Mouse (Mus musculus) G1E (cell line): ENCODE data around the gene Brf1. TPM values are rescaled to one million over a fixed set of nuclear protein-coding genes. Genes with fewer than 3 reads are reported as not detected.

Experiments
- ATAC-seq: 2 replicates; pipeline ENCODE4 v1.8.0; 2016; ENCODE audit warnings: mild to moderate bottlenecking; ENCODE audit not compliant: insufficient number of reproducible peaks, poor library complexity, low FRiP score, severe bottlenecking; ENCODE audit errors: extremely low read depth
- DNase-seq: peaks from one replicate; pipeline ENCODE4 v3.0.0; 2012; ENCODE audit warnings: low spot score
- H3K27me3 ChIP-seq: 2 replicates; pipeline ENCODE4 v1.6.1; 2012; ENCODE audit warnings: mild to moderate bottlenecking, low read length, inconsistent platforms; ENCODE audit not compliant: insufficient read depth
- H3K36me3 ChIP-seq: replicated peaks from 2 replicates; pipeline ENCODE3; 2012; ENCODE audit warnings: mild to moderate bottlenecking, inconsistent platforms
- H3K4me1 ChIP-seq: 2 replicates; pipeline ENCODE4 v1.6.1; 2012; ENCODE audit warnings: low read depth, low read length, inconsistent platforms, mixed read lengths; ENCODE audit not compliant: insufficient read depth
- H3K4me3 ChIP-seq: 2 replicates; pipeline ENCODE4 v1.5.1; 2012; ENCODE audit warnings: low read depth, mild to moderate bottlenecking, inconsistent platforms, low read length, moderate library complexity, mixed read lengths
- H3K9me3 ChIP-seq: replicated peaks from 2 replicates; pipeline ENCODE4 v1.6.1; 2012; ENCODE audit warnings: inconsistent platforms
- CTCF ChIP-seq: IDR thresholded peaks from 2 replicates; pipeline ENCODE4 v1.5.1; 2012; ENCODE audit warnings: low read depth, low read length, inconsistent platforms, mixed read lengths
- GATA1 ChIP-seq: IDR thresholded peaks from 2 replicates; pipeline ENCODE4 v1.6.1; 2012; ENCODE audit warnings: borderline replicate concordance, low read length, inconsistent platforms, mixed read lengths
- GATA2 ChIP-seq: IDR thresholded peaks from 2 replicates; pipeline ENCODE4 v1.6.1; 2012; ENCODE audit warnings: low read depth, low read length, inconsistent platforms, borderline replicate concordance
- POLR2AphosphoS5 ChIP-seq: IDR thresholded peaks from 2 replicates; pipeline ENCODE4 v1.6.1; 2012; ENCODE audit warnings: low read depth, low read length, inconsistent platforms; ENCODE audit not compliant: insufficient replicate concordance
- TAL1 ChIP-seq: conservative IDR thresholded peaks from 2 replicates; pipeline ENCODE4 v1.6.1; 2012; ENCODE audit warnings: low read depth, low read length, inconsistent platforms, mixed read lengths
- polyA plus RNA-seq: library from polyadenylated mRNA; stranded (reverse); fragments of >175 nt; gene quantifications from 2 replicates; pipeline ENCODE4 v1.2.3, GENCODE M21; 2012
- total RNA-seq, 2 experiments: library from RNA; stranded (forward) in 1 of 2; stranded (reverse) in 1 of 2; fragments of 200-1000 nt in 1 of 2; fragments of >200 nt in 1 of 2; fragmentation: Nextera tagmentation in 1 of 2; gene quantifications; 2 replicates each; pipeline ENCODE4 v1.2.3; 2014 to 2017

Gene Brf1
- total and polyA plus RNA-seq, 3 experiments, result 46.8 to 95.9 (median 77.1) TPM

- no peaks in the 10 kb centered on the region for H3K36me3 ChIP-seq
- H3K9me3 ChIP-seq, result no peaks in the 10 kb centered on the region
- H3K4me1 ChIP-seq, result no peaks in the 10 kb centered on the region; the same call in 1 of the 2 replicates
- H3K4me3 ChIP-seq, result no peak overlapping the region
- H3K27me3 ChIP-seq, result peaks cover 12% of the 10 kb centered on the region; the same call in 1 of the 2 replicates
- no peak for DNase-seq
- TF ChIP-seq GATA2, result 0 out of 2 replicates have a peak, but pooled peaks have one; percentile 18
- TF ChIP-seq POLR2AphosphoS5, result no peak
- no peak for ATAC-seq
Observed at GRCm38 (mm10) chr12:112916698-112917400, 83.7 kb downstream of the Brf1 start.

GRCm38 (mm10) chr12:112915587-112915986 lies 84.9 kb downstream of the Brf1 start:
- ATAC-seq (no peak), DNase-seq (no peak)
- no peaks in the 10 kb centered on the region for H3K9me3 ChIP-seq
- H3K36me3 ChIP-seq, result no peaks in the 10 kb centered on the region
- TF ChIP-seq POLR2AphosphoS5 (no peak), GATA2 (no peak), GATA1 (no peak), CTCF (no peak), TAL1 (no peak)
- no peak overlapping the region for H3K4me3 ChIP-seq
- peaks cover 12% of the 10 kb centered on the region; the same call in 1 of the 2 replicates for H3K27me3 ChIP-seq
- H3K4me1 ChIP-seq, result no peaks in the 10 kb centered on the region; the same call in 1 of the 2 replicates

GRCm38 (mm10) chr12:112914527-112914926 lies 86.0 kb downstream of the Brf1 start:
- no peak for ATAC-seq

GRCm38 (mm10) chr12:112912951-112913745 lies 87.4 kb downstream of the Brf1 start:
- no peak overlapping the region for H3K4me3 ChIP-seq
- H3K27me3 ChIP-seq, result peaks cover 7% of the 10 kb centered on the region; the same call in 1 of the 2 replicates
- no peaks in the 10 kb centered on the region for H3K36me3 ChIP-seq
- no peaks in the 10 kb centered on the region; the same call in 1 of the 2 replicates for H3K4me1 ChIP-seq
- DNase-seq, result no peak
- no peaks in the 10 kb centered on the region for H3K9me3 ChIP-seq
- no peak for ATAC-seq
- TF ChIP-seq TAL1, result no peak
- TF ChIP-seq POLR2AphosphoS5, result no peak
- no peak for TF ChIP-seq GATA1
- no peak for TF ChIP-seq GATA2
- TF ChIP-seq CTCF, result no peak

More at GRCm38 (mm10) chr12:112914527-112914926, 86.0 kb downstream of the Brf1 start:
- Histone ChIP-seq H3K36me3 (no peaks in the 10 kb centered on the region), H3K9me3 (no peaks in the 10 kb centered on the region), H3K4me3 (no peak overlapping the region), H3K4me1 (no peaks in the 10 kb centered on the region; the same call in 1 of the 2 replicates), H3K27me3 (peaks cover 12% of the 10 kb centered on the region; the same call in 1 of the 2 replicates)
- no peak for TF ChIP-seq GATA1
- TF ChIP-seq TAL1, result no peak
- TF ChIP-seq CTCF, result no peak
- no peak for TF ChIP-seq POLR2AphosphoS5
- TF ChIP-seq GATA2, result no peak
- no peak for DNase-seq

GRCm38 (mm10) chr12:112911701-112912100 lies 88.8 kb downstream of the Brf1 start:
- H3K36me3 ChIP-seq, result no peaks in the 10 kb centered on the region
- H3K4me3 ChIP-seq, result no peak overlapping the region
- DNase-seq (no peak), ATAC-seq (no peak)
- H3K9me3 ChIP-seq, result no peaks in the 10 kb centered on the region
- TF ChIP-seq GATA2 (no peak), GATA1 (no peak), POLR2AphosphoS5 (no peak), CTCF (no peak), TAL1 (no peak)
- H3K27me3 ChIP-seq, result peaks cover 7% of the 10 kb centered on the region; the same call in 1 of the 2 replicates
- no peaks in the 10 kb centered on the region; the same call in 1 of the 2 replicates for H3K4me1 ChIP-seq

Other genes starting within 250 kb of the Brf1 start
- 3.4 TPM in 1 of 2 replicates, not detected in the other for gene Pld4, start 240.0 kb downstream of the Brf1 start, total RNA-seq (2014; fragmentation: Nextera tagmentation)
- gene Pld4, start 240.0 kb downstream of the Brf1 start, total RNA-seq (2017), result 0.58 and 1.0 TPM in 2 replicates
- 0.54 and 0.89 TPM in 2 replicates for gene Pld4, start 240.0 kb downstream of the Brf1 start, polyA plus RNA-seq
- not detected in 2 replicates for gene Ahnak2, start 198.0 kb downstream of the Brf1 start, total RNA-seq (2014; fragmentation: Nextera tagmentation)
- 0.17 and 0.22 TPM in 2 replicates for gene Ahnak2, start 198.0 kb downstream of the Brf1 start, total RNA-seq (2017)
- 0.02 TPM in 2 replicates for gene Ahnak2, start 198.0 kb downstream of the Brf1 start, polyA plus RNA-seq
- gene Clba1, start 191.8 kb downstream of the Brf1 start, total RNA-seq (2014; fragmentation: Nextera tagmentation), result 0.49 and 0.83 TPM in 2 replicates
- gene Clba1, start 191.8 kb downstream of the Brf1 start, total RNA-seq (2017), result 1.5 and 2.8 TPM in 2 replicates
- 5.3 and 7.5 TPM in 2 replicates for gene Clba1, start 191.8 kb downstream of the Brf1 start, polyA plus RNA-seq
- 131 and 140 TPM in 2 replicates for gene Cdca4, start 171.3 kb downstream of the Brf1 start, total RNA-seq (2014; fragmentation: Nextera tagmentation)
- gene Cdca4, start 171.3 kb downstream of the Brf1 start, total RNA-seq (2017), result 120 and 124 TPM in 2 replicates
- gene Cdca4, start 171.3 kb downstream of the Brf1 start, polyA plus RNA-seq, result 51.2 and 56.8 TPM in 2 replicates
- gene Gpr132, start 132.5 kb downstream of the Brf1 start, total RNA-seq (2014; fragmentation: Nextera tagmentation), result not detected in 2 replicates
- gene Gpr132, start 132.5 kb downstream of the Brf1 start, total RNA-seq (2017), result 0.11 TPM in 1 of 2 replicates, not detected in the other
- 0.08 and 0.14 TPM in 2 replicates for gene Gpr132, start 132.5 kb downstream of the Brf1 start, polyA plus RNA-seq
- gene Jag2, start 70.9 kb downstream of the Brf1 start, total RNA-seq (2014; fragmentation: Nextera tagmentation), result 1.8 and 3.5 TPM in 2 replicates
- gene Jag2, start 70.9 kb downstream of the Brf1 start, total RNA-seq (2017), result 0.44 and 1.4 TPM in 2 replicates
- gene Jag2, start 70.9 kb downstream of the Brf1 start, polyA plus RNA-seq, result 0.60 and 0.62 TPM in 2 replicates
- 6.2 and 9.2 TPM in 2 replicates for gene Nudt14, start 58.6 kb downstream of the Brf1 start, total RNA-seq (2014; fragmentation: Nextera tagmentation)
- gene Nudt14, start 58.6 kb downstream of the Brf1 start, total RNA-seq (2017), result 22.2 and 28.1 TPM in 2 replicates
- 13.3 and 13.7 TPM in 2 replicates for gene Nudt14, start 58.6 kb downstream of the Brf1 start, polyA plus RNA-seq
- gene Btbd6, start 24.2 kb downstream of the Brf1 start, total RNA-seq (2014; fragmentation: Nextera tagmentation), result 9.0 and 15.9 TPM in 2 replicates
- 10.2 and 11.1 TPM in 2 replicates for gene Btbd6, start 24.2 kb downstream of the Brf1 start, total RNA-seq (2017)
- 68.3 and 101 TPM in 2 replicates for gene Btbd6, start 24.2 kb downstream of the Brf1 start, polyA plus RNA-seq
- gene Pacs2, start 13.8 kb upstream of the Brf1 start, total RNA-seq (2014; fragmentation: Nextera tagmentation), result 45.0 and 47.0 TPM in 2 replicates
- gene Pacs2, start 13.8 kb upstream of the Brf1 start, total RNA-seq (2017), result 17.0 and 18.3 TPM in 2 replicates
- gene Pacs2, start 13.8 kb upstream of the Brf1 start, polyA plus RNA-seq, result 19.9 and 21.1 TPM in 2 replicates
- gene Tex22, start 73.8 kb upstream of the Brf1 start, total RNA-seq (2014; fragmentation: Nextera tagmentation), result not detected in 2 replicates
- 0.17 and 0.38 TPM in 2 replicates for gene Tex22, start 73.8 kb upstream of the Brf1 start, total RNA-seq (2017)
- not detected in 2 replicates for gene Tex22, start 73.8 kb upstream of the Brf1 start, polyA plus RNA-seq
- gene Mta1, start 97.6 kb upstream of the Brf1 start, total RNA-seq (2014; fragmentation: Nextera tagmentation), result 269 and 277 TPM in 2 replicates
- 38.3 and 48.5 TPM in 2 replicates for gene Mta1, start 97.6 kb upstream of the Brf1 start, total RNA-seq (2017)
- gene Mta1, start 97.6 kb upstream of the Brf1 start, polyA plus RNA-seq, result 489 and 507 TPM in 2 replicates
- 3.9 TPM in 1 of 2 replicates, not detected in the other for gene Crip2, start 139.5 kb upstream of the Brf1 start, total RNA-seq (2014; fragmentation: Nextera tagmentation)
- 1.3 and 1.8 TPM in 2 replicates for gene Crip2, start 139.5 kb upstream of the Brf1 start, total RNA-seq (2017)
- gene Crip2, start 139.5 kb upstream of the Brf1 start, polyA plus RNA-seq, result 9.5 and 9.6 TPM in 2 replicates
- 31.5 and 42.4 TPM in 2 replicates for gene Crip1, start 145.6 kb upstream of the Brf1 start, total RNA-seq (2014; fragmentation: Nextera tagmentation)
- 897 and 989 TPM in 2 replicates for gene Crip1, start 145.6 kb upstream of the Brf1 start, total RNA-seq (2017)
- 143 and 174 TPM in 2 replicates for gene Crip1, start 145.6 kb upstream of the Brf1 start, polyA plus RNA-seq
- 8.4 and 13.7 TPM in 2 replicates for gene Tedc1, start 155.7 kb upstream of the Brf1 start, total RNA-seq (2014; fragmentation: Nextera tagmentation)
- gene Tedc1, start 155.7 kb upstream of the Brf1 start, total RNA-seq (2017), result 9.3 and 13.0 TPM in 2 replicates
- 31.4 and 35.1 TPM in 2 replicates for gene Tedc1, start 155.7 kb upstream of the Brf1 start, polyA plus RNA-seq
- not detected in 2 replicates for gene Tmem121, start 185.2 kb upstream of the Brf1 start, total RNA-seq (2014; fragmentation: Nextera tagmentation)
- not detected in 2 replicates for gene Tmem121, start 185.2 kb upstream of the Brf1 start, total RNA-seq (2017)
- gene Tmem121, start 185.2 kb upstream of the Brf1 start, polyA plus RNA-seq, result not detected in 2 replicates